Mouse (Mus musculus) heart, adult 2 months (tissue): ENCODE measurements around the gene Spindoc.

Source experiments
- CTCF ChIP-seq: fragments of 200-600 bp; IDR thresholded peaks from 2 replicates; pipeline ENCODE4 v1.8.1; 2022; ENCODE audit warnings: antibody characterized with exemption, mild to moderate bottlenecking, moderate library complexity
- EP300 ChIP-seq: fragments of 200-500 bp; IDR thresholded peaks from 2 replicates; pipeline ENCODE4 v1.6.1; 2011; ENCODE audit warnings: low read depth, low read length, control low read depth; ENCODE audit not compliant: insufficient read depth
- POLR2A ChIP-seq: fragments of 200-500 bp; IDR thresholded peaks from 2 replicates; pipeline ENCODE4 v1.6.1; 2011; ENCODE audit warnings: mild to moderate bottlenecking, low read depth, low read length, control low read depth; ENCODE audit not compliant: insufficient read depth

DNA sequence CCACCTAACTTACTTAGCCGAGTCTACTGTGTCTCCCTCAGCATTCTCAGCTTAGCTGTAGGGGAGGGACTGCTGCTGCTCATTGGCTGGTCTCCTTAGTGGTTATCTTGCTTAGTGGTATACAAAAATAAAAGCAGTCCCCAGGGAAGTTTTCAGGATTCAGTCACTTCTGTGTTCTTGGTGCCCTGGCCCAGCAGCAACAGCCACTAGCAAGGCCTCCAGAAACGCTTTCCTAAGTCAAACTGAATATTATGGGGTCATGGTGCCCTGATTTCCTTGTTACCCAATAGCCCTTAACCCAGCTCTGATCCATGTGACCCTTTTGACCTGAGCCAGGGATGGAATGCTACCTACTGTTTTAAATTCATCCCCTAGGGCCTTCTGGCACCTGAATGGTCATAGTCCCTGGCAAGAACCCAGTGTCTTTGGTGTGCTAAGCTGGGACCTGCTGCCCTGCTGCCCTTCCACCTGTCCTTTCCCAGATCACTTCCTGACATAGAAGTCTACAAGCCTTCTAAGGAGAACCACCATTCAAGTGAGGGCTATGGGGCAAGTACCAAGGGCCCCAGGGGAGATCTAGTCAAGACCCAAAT lies 73.0 kb downstream of the Spindoc start:
- TF ChIP-seq CTCF (no peak), EP300 (no peak), POLR2A (no peak)
